ENCODE assay signal across 25 mouse cellular contexts in the genomic region with DNA sequence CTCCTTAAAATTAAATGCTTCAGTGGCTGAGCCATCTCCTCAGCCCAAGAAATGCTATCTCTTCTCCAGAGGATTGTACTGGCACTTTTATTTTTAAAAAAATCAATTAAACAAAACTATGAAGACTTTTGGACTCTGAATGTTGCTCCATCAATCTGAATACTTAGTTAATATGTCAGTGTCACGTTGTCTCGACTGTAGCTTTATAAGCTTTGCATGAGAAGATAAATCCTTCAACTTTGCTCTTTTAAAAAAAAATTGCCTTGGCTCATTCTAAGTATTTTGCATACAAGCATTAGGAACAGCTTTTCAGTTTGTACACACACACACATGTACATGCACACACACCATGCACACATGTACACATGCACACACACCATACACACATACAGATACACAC. TPM values are rescaled to one million over a fixed set of nuclear protein-coding genes. Genes with fewer than 3 reads are reported as not detected.
DNase-seq lines count a peak whose midpoint lies in the region; ATAC-seq and TF ChIP-seq lines count a peak whose summit lies in the region.
"Had no signal": no experiment of that assay in that cellular context is flagged by ENCODE, and none has a peak within 500 bp of the region (broad histone marks: within the 10 kb centered on the region; RNA-seq: fewer than 3 reads in every experiment).

No protein-coding gene starts in this region.

- no peak for TF ChIP-seq EP300 in liver, postnatal 0 days (IDR thresholded peaks at IDR 0.05; ENCODE audit: low read depth)

- no peak for TF ChIP-seq CTCF in intestine, postnatal 0 days (IDR thresholded peaks at IDR 0.05; ENCODE audit: low read depth)
- no peak for TF ChIP-seq CTCF in kidney, adult 2 months (conservative IDR thresholded peaks at IDR 0.05; ENCODE audit: insufficient read depth, insufficient read length, low read depth, low read length)
- no peak for TF ChIP-seq CTCF in liver, adult 2 months (IDR thresholded peaks at IDR 0.05; ENCODE audit: low read depth, low read length)
- no peak for TF ChIP-seq CTCF in liver, postnatal 0 days (IDR thresholded peaks at IDR 0.05; ENCODE audit: low read depth)

- H3K27ac ChIP-seq in intestine, embryonic 16.5 days (ENCODE audit: low read length) = 0 out of 2 replicates have a peak overlapping the region, but pooled peaks have one; percentile 18
- no peak overlapping the region; the same call in 1 of the 2 replicates for H3K27ac ChIP-seq in intestine, postnatal 0 days (ENCODE audit: low read depth, low read length)
- H3K27ac ChIP-seq in kidney, adult 2 months (ENCODE audit: insufficient read depth, low read depth, low read length) = no peak overlapping the region
- H3K27ac ChIP-seq in kidney, embryonic 15.5 days = no peak overlapping the region
- peak overlapping the region; percentile 65 for H3K27ac ChIP-seq in liver, adult 2 months (replicated peaks; ENCODE audit: insufficient read depth, low read depth, low read length)
- H3K27ac ChIP-seq in liver, postnatal 0 days (ENCODE audit: low read depth) = no peak overlapping the region

- WGBS in intestine, embryonic 16.5 days = 57% methylated on average over 2 of the region's 2 CpGs
- WGBS in intestine, postnatal 0 days = 49% methylated on average over 2 of the region's 2 CpGs
- 42% methylated on average over 2 of the region's 2 CpGs for WGBS in kidney, adult 2 months
- WGBS in kidney, embryonic 15.5 days = 56% methylated on average over 2 of the region's 2 CpGs
- WGBS in liver, adult 2 months = 16% methylated on average over 2 of the region's 2 CpGs
- WGBS in liver, postnatal 0 days (ENCODE audit: insufficient replicate concordance) = 52% methylated on average over 2 of the region's 2 CpGs

- H3K4me2 ChIP-seq in intestine, embryonic 16.5 days (ENCODE audit: low read depth, low read length) = no peak overlapping the region
- H3K4me2 ChIP-seq in intestine, postnatal 0 days (replicated peaks; ENCODE audit: low read depth) = no peak overlapping the region
- no peak overlapping the region for H3K4me2 ChIP-seq in kidney, embryonic 15.5 days
- no peak overlapping the region for H3K4me2 ChIP-seq in liver, postnatal 0 days (ENCODE audit: low read depth, low read length)

- H3K9ac ChIP-seq in intestine, embryonic 16.5 days (ENCODE audit: low read depth, low read length) = no peak overlapping the region
- no peak overlapping the region for H3K9ac ChIP-seq in intestine, postnatal 0 days (ENCODE audit: low read depth, low read length)
- no peak overlapping the region for H3K9ac ChIP-seq in kidney, embryonic 15.5 days
- peak overlapping the region; percentile 58 for H3K9ac ChIP-seq in liver, adult 2 months (ENCODE audit: low read depth, low read length)
- no peak overlapping the region for H3K9ac ChIP-seq in liver, postnatal 0 days (replicated peaks)

- DNase-seq in kidney, adult 2 months = peak; percentile 54
- peak; percentile 71 for DNase-seq in kidney, adult 9 months
- no peak for DNase-seq in kidney, adult 8-10 months
- peak; percentile 96 for DNase-seq in liver, adult 2 months (ENCODE audit: extremely low read depth, low read depth, low spot score)
- no peak for DNase-seq in liver, postnatal 0 days
- DNase-seq: adrenal gland, adult 2 months; adrenal gland, adult 8-10 months; adrenal gland, postnatal 10 days; adrenal gland, postnatal 14 days; adrenal gland, postnatal 25 days; adrenal gland, postnatal 36 days; B cell, adult 2 months; cerebellum, adult 11 months; cerebellum, adult 11-12 months had no signal

- H3K4me1 ChIP-seq in intestine, embryonic 16.5 days (ENCODE audit: control insufficient read depth, insufficient read depth, low read length) = no peaks in the 10 kb centered on the region
- H3K4me1 ChIP-seq in intestine, postnatal 0 days (replicated peaks; ENCODE audit: control insufficient read depth, insufficient read depth, low read length) = no peaks in the 10 kb centered on the region
- H3K4me1 ChIP-seq in kidney, adult 2 months (ENCODE audit: control insufficient read depth, insufficient read depth, low read length) = peaks cover 8% of the 10 kb centered on the region; the same call in 1 of the 2 replicates
- no peaks in the 10 kb centered on the region for H3K4me1 ChIP-seq in kidney, embryonic 15.5 days
- H3K4me1 ChIP-seq in liver, adult 2 months (ENCODE audit: control insufficient read depth, insufficient read depth, low read length) = peaks cover 32% of the 10 kb centered on the region
- 0 out of 2 replicates have a peak, but pooled peaks cover 4% of the 10 kb centered on the region for H3K4me1 ChIP-seq in liver, postnatal 0 days (ENCODE audit: insufficient read depth)

- H3K9me3 ChIP-seq in intestine, embryonic 16.5 days (ENCODE audit: control insufficient read depth, low read length) = no peaks in the 10 kb centered on the region
- no peaks in the 10 kb centered on the region for H3K9me3 ChIP-seq in intestine, postnatal 0 days (ENCODE audit: control insufficient read depth)
- H3K9me3 ChIP-seq in kidney, embryonic 15.5 days (replicated peaks) = no peaks in the 10 kb centered on the region
- no peaks in the 10 kb centered on the region for H3K9me3 ChIP-seq in liver, postnatal 0 days (ENCODE audit: low read length)
- H3K9me3 ChIP-seq: G1E had no signal

- no peak overlapping the region for H3K4me3 ChIP-seq in intestine, embryonic 16.5 days (ENCODE audit: low read length)
- H3K4me3 ChIP-seq in intestine, postnatal 0 days (ENCODE audit: low read depth, low read length) = no peak overlapping the region
- no peak overlapping the region for H3K4me3 ChIP-seq in kidney, adult 2 months (ENCODE audit: insufficient read depth, low read depth, low read length)
- H3K4me3 ChIP-seq in kidney, embryonic 15.5 days (replicated peaks) = no peak overlapping the region
- H3K4me3 ChIP-seq in liver, adult 2 months (ENCODE audit: insufficient read depth, low read depth, low read length) = no peak overlapping the region
- H3K4me3 ChIP-seq in liver, postnatal 0 days (ENCODE audit: low read depth, low read length) = no peak overlapping the region

- H3K36me3 ChIP-seq in intestine, embryonic 16.5 days (ENCODE audit: control insufficient read depth, insufficient read depth, low read length) = no peaks in the 10 kb centered on the region
- no peaks in the 10 kb centered on the region for H3K36me3 ChIP-seq in intestine, postnatal 0 days (ENCODE audit: control insufficient read depth, insufficient read depth)
- H3K36me3 ChIP-seq in kidney, adult 2 months (ENCODE audit: control insufficient read depth, insufficient read depth, low read length) = no peaks in the 10 kb centered on the region
- no peaks in the 10 kb centered on the region for H3K36me3 ChIP-seq in kidney, embryonic 15.5 days
- no peaks in the 10 kb centered on the region for H3K36me3 ChIP-seq in liver, adult 2 months (ENCODE audit: control insufficient read depth, insufficient read depth, low read length)
- H3K36me3 ChIP-seq in liver, postnatal 0 days (replicated peaks; ENCODE audit: insufficient read depth, low read length) = no peaks in the 10 kb centered on the region
- H3K36me3 ChIP-seq: G1E had no signal

- H3K79me2 ChIP-seq in liver, adult 2 months (ENCODE audit: control insufficient read depth, insufficient read depth, low read length) = 0 out of 2 replicates have a peak, but pooled peaks cover 8% of the 10 kb centered on the region

- ATAC-seq in intestine, embryonic 16.5 days = peak; percentile 43; the same call in 1 of the 2 replicates
- no peak for ATAC-seq in intestine, postnatal 0 days
- no peak for ATAC-seq in kidney, embryonic 15.5 days (replicated peaks; ENCODE audit: low FRiP score)
- no peak for ATAC-seq in liver, postnatal 0 days
- ATAC-seq: activated CD4-positive, CD25-positive, alpha-beta regulatory T cell, adult 4 months; CD4-positive, CD25-positive, alpha-beta regulatory T cell, adult 4 months; Patski had no signal

- no peak for TF ChIP-seq POLR2A in kidney, adult 2 months (IDR thresholded peaks at IDR 0.05; ENCODE audit: low read depth, low read length)
- no peak for TF ChIP-seq POLR2A in liver, adult 2 months (IDR thresholded peaks at IDR 0.05; ENCODE audit: extremely low read depth, insufficient read depth, low read length)

- no peaks in the 10 kb centered on the region for H3K27me3 ChIP-seq in intestine, embryonic 16.5 days (replicated peaks; ENCODE audit: control insufficient read depth, insufficient read depth, low read length)
- no peaks in the 10 kb centered on the region for H3K27me3 ChIP-seq in intestine, postnatal 0 days (replicated peaks; ENCODE audit: control insufficient read depth, insufficient read depth, low read length)
- H3K27me3 ChIP-seq in kidney, adult 2 months (replicated peaks; ENCODE audit: control insufficient read depth, insufficient read depth, low read length) = no peaks in the 10 kb centered on the region
- H3K27me3 ChIP-seq in kidney, embryonic 15.5 days = no peaks in the 10 kb centered on the region; the same call in 1 of the 2 replicates
- H3K27me3 ChIP-seq in liver, adult 2 months (ENCODE audit: control insufficient read depth, insufficient read depth, low read length) = no peaks in the 10 kb centered on the region
- no peaks in the 10 kb centered on the region for H3K27me3 ChIP-seq in liver, postnatal 0 days (ENCODE audit: insufficient read depth, low read length)
- H3K27me3 ChIP-seq: CH12.LX, Patski had no signal

RNA-seq across cellular contexts. Expression of a gene that starts 3.1 kb away (rescaled TPM):
- polyA plus RNA-seq in intestine, embryonic 16.5 days (2015; fragmentation: Nextera tagmentation; extraction: Ambion mirVana) = 0.13 and 0.22 TPM in 2 replicates
- polyA plus RNA-seq in intestine, postnatal 0 days (2015; fragmentation: Nextera tagmentation; extraction: Ambion mirVana) = 0.03 TPM in 1 of 2 replicates, not detected in the other
- 0.01 and 0.08 TPM in 2 replicates for polyA plus RNA-seq in kidney, adult 2 months (2012; rRNA removed)
- polyA plus RNA-seq in kidney, embryonic 15.5 days (2015; fragmentation: Nextera tagmentation; extraction: Ambion mirVana) = 0.70 and 1.2 TPM in 2 replicates
- total RNA-seq in liver, adult 2 months (2014; rRNA removed) = 2.9 and 3.3 TPM in 2 replicates
- polyA plus RNA-seq in liver, adult 2 months (2012; rRNA removed) = 1.1 TPM in 2 replicates
- polyA plus RNA-seq in liver, postnatal 0 days (2015; fragmentation: Nextera tagmentation; extraction: Ambion mirVana) = 0.11 and 0.15 TPM in 2 replicates
- total RNA-seq: adrenal gland, adult 18-20 months; adrenal gland, adult 2 months; CH12.LX; ES-E14; MEL had no signal
- polyA plus RNA-seq: adrenal gland, adult 2 months; CD4-positive, CD25-positive, alpha-beta regulatory T cell, adult 4 months; G1E had no signal

Comparison
In these comparisons a context has a peak if more than half of its experiments do, and no peak if none do; other contexts are left out.
1. H3K27ac ChIP-seq: peak in intestine, embryonic 16.5 days (single experiment) and liver, adult 2 months (single experiment); none in intestine, postnatal 0 days (single experiment), kidney, adult 2 months (single experiment), kidney, embryonic 15.5 days (single experiment) and liver, postnatal 0 days (single experiment).
2. DNase-seq: peak in kidney, adult 2 months (single experiment), kidney, adult 9 months (single experiment) and liver, adult 2 months (single experiment); none in kidney, adult 8-10 months (0 of 2) and liver, postnatal 0 days (single experiment).